Mouse (Mus musculus): ENCODE data around the gene Tmigd3. TPM values are rescaled to one million over a fixed set of nuclear protein-coding genes. Genes with fewer than 3 reads are reported as not detected.

Tmigd3 gene
- polyA plus RNA-seq, 1 experiment, result not detected

DNA sequence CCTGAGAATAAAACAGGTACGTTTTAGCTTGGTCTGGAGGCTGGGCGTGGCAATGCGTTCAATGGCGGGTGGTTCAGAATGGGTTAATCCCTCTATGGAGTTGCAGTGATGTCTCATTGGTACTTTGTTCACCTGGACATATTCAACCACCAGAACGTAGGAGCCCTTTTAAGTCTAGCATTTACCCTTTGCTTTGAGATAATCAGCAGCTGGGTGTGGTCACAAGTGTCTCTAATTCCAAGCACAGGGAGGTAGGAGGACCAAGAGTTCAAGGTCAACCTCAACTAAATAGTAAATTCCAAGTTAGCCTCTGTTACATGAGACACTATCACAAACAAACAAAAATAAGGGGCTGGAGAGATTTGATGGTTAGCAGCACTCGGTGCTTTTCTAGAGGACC lies 58.1 kb downstream of the Tmigd3 start:
- no peak overlapping the region for H3ac ChIP-seq (ENCODE audit: control insufficient read depth, insufficient read length, low read depth)
- no peak for TF ChIP-seq CTCF (IDR thresholded peaks at IDR 0.05; ENCODE audit: control insufficient read depth, insufficient read depth, insufficient read length)
- no peak for TF ChIP-seq USF1 (IDR thresholded peaks at IDR 0.05; ENCODE audit: low read depth)
- TF ChIP-seq MYOG (IDR thresholded peaks at IDR 0.05; ENCODE audit: control insufficient read depth, extremely low read depth, insufficient read length), result no peak
- no peak for TF ChIP-seq CEBPB (IDR thresholded peaks at IDR 0.05; ENCODE audit: low read depth)
- no peak for TF ChIP-seq MAX (IDR thresholded peaks at IDR 0.05)
- no peak for TF ChIP-seq FOSL1 (IDR thresholded peaks at IDR 0.05; ENCODE audit: insufficient read depth, low read length, poor library complexity, severe bottlenecking)
- TF ChIP-seq MYOD1 (IDR thresholded peaks at IDR 0.05; ENCODE audit: control insufficient read depth, insufficient read length, low read depth), result no peak
- H3K4me3 ChIP-seq (ENCODE audit: insufficient read depth, poor library complexity, severe bottlenecking), result no peak overlapping the region
- no peaks in the 10 kb centered on the region for H3K79me3 ChIP-seq (ENCODE audit: low read depth)
- H3K79me2 ChIP-seq (ENCODE audit: control insufficient read depth, insufficient read depth), result no peaks in the 10 kb centered on the region
- no peaks in the 10 kb centered on the region for H3K36me3 ChIP-seq (ENCODE audit: control insufficient read depth, insufficient read depth)
- H3K27me3 ChIP-seq (ENCODE audit: control insufficient read depth, insufficient read depth, insufficient read length), result no peaks in the 10 kb centered on the region

DNA sequence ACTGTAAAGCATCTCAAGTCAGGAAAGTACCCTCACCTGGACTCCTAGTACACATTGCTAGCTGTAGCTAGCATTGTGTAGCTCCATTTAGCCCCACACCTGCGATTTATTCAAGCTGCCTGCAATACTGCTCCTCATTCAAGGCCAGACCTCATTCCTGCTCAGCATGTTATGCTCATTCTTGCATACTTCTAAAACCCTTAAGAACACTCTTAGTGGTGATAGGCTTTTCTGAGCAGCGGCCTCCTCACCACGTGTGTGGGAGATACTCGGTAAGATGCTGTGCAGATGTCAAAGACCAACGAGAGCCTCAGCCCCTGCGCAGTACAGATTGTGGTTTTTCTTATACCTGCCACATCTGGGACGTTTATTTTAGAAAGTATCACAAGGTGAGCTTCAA lies 59.1 kb downstream of the Tmigd3 start:
- no peak for TF ChIP-seq MYOD1 (IDR thresholded peaks at IDR 0.05; ENCODE audit: control insufficient read depth, insufficient read length, low read depth)
- TF ChIP-seq CEBPB (IDR thresholded peaks at IDR 0.05; ENCODE audit: low read depth), result no peak
- no peak for TF ChIP-seq CTCF (IDR thresholded peaks at IDR 0.05; ENCODE audit: control insufficient read depth, insufficient read depth, insufficient read length)
- no peak for TF ChIP-seq FOSL1 (IDR thresholded peaks at IDR 0.05; ENCODE audit: insufficient read depth, low read length, poor library complexity, severe bottlenecking)
- TF ChIP-seq MAX (IDR thresholded peaks at IDR 0.05), result no peak
- no peak for TF ChIP-seq USF1 (IDR thresholded peaks at IDR 0.05; ENCODE audit: low read depth)
- TF ChIP-seq MYOG (IDR thresholded peaks at IDR 0.05; ENCODE audit: control insufficient read depth, extremely low read depth, insufficient read length), result no peak
- Histone ChIP-seq H3K79me3 (ENCODE audit: low read depth) (no peaks in the 10 kb centered on the region), H3K36me3 (ENCODE audit: control insufficient read depth, insufficient read depth) (no peaks in the 10 kb centered on the region), H3K27me3 (ENCODE audit: control insufficient read depth, insufficient read depth, insufficient read length) (no peaks in the 10 kb centered on the region), H3K4me3 (ENCODE audit: insufficient read depth, poor library complexity, severe bottlenecking) (no peak overlapping the region), H3ac (ENCODE audit: control insufficient read depth, insufficient read length, low read depth) (no peak overlapping the region), H3K79me2 (ENCODE audit: control insufficient read depth, insufficient read depth) (no peaks in the 10 kb centered on the region)

GRCm38 (mm10) chr3:105931095-105931494 lies 60.4 kb downstream of the Tmigd3 start:
- Histone ChIP-seq H3K4me3 (ENCODE audit: insufficient read depth, poor library complexity, severe bottlenecking) (no peak overlapping the region), H3K36me3 (ENCODE audit: control insufficient read depth, insufficient read depth) (no peaks in the 10 kb centered on the region), H3K27me3 (ENCODE audit: control insufficient read depth, insufficient read depth, insufficient read length) (no peaks in the 10 kb centered on the region), H3K79me3 (ENCODE audit: low read depth) (no peaks in the 10 kb centered on the region), H3K79me2 (ENCODE audit: control insufficient read depth, insufficient read depth) (no peaks in the 10 kb centered on the region), H3ac (ENCODE audit: control insufficient read depth, insufficient read length, low read depth) (no peak overlapping the region)
- TF ChIP-seq MYOD1 (IDR thresholded peaks at IDR 0.05; ENCODE audit: control insufficient read depth, insufficient read length, low read depth) (no peak), USF1 (IDR thresholded peaks at IDR 0.05; ENCODE audit: low read depth) (no peak), MAX (IDR thresholded peaks at IDR 0.05) (no peak), CEBPB (IDR thresholded peaks at IDR 0.05; ENCODE audit: low read depth) (no peak), CTCF (IDR thresholded peaks at IDR 0.05; ENCODE audit: control insufficient read depth, insufficient read depth, insufficient read length) (no peak)

- Histone ChIP-seq H3K4me3 (ENCODE audit: insufficient read depth, poor library complexity, severe bottlenecking) (no peak within 1 kb of the TSS), H3K79me2 (ENCODE audit: control insufficient read depth, insufficient read depth) (no peaks in the 10 kb centered on the region), H3K36me3 (ENCODE audit: control insufficient read depth, insufficient read depth) (peaks cover 8% of the 10 kb centered on the region), H3K27me3 (ENCODE audit: control insufficient read depth, insufficient read depth, insufficient read length) (no peaks in the 10 kb centered on the region), H3K79me3 (ENCODE audit: low read depth) (no peaks in the 10 kb centered on the region), H3ac (ENCODE audit: control insufficient read depth, insufficient read length, low read depth) (no peak within 1 kb of the TSS)
- TF ChIP-seq MYOG (IDR thresholded peaks at IDR 0.05; ENCODE audit: control insufficient read depth, extremely low read depth, insufficient read length) (no peak), USF1 (IDR thresholded peaks at IDR 0.05; ENCODE audit: low read depth) (no peak), FOSL1 (IDR thresholded peaks at IDR 0.05; ENCODE audit: insufficient read depth, low read length, poor library complexity, severe bottlenecking) (no peak), MAX (IDR thresholded peaks at IDR 0.05) (no peak), CEBPB (IDR thresholded peaks at IDR 0.05; ENCODE audit: low read depth) (no peak), MYOD1 (IDR thresholded peaks at IDR 0.05; ENCODE audit: control insufficient read depth, insufficient read length, low read depth) (no peak), CTCF (IDR thresholded peaks at IDR 0.05; ENCODE audit: control insufficient read depth, insufficient read depth, insufficient read length) (no peak)
These were observed 61.8 kb downstream of the Tmigd3 start, which contains the start of gene I830077J02Rik for GRCm38 (mm10) chr3:105932240-105933071. Gene I830077J02Rik, minus strand, starts transcription at chr3:105932664.

GRCm38 (mm10) chr3:105933926-105934325 lies 63.2 kb downstream of the Tmigd3 start:
- no peak for TF ChIP-seq USF1 (IDR thresholded peaks at IDR 0.05; ENCODE audit: low read depth)
- no peak for TF ChIP-seq MYOD1 (IDR thresholded peaks at IDR 0.05; ENCODE audit: control insufficient read depth, insufficient read length, low read depth)
- no peak overlapping the region for H3ac ChIP-seq (ENCODE audit: control insufficient read depth, insufficient read length, low read depth)
- no peak overlapping the region for H3K4me3 ChIP-seq (ENCODE audit: insufficient read depth, poor library complexity, severe bottlenecking)
- peaks cover 19% of the 10 kb centered on the region for H3K36me3 ChIP-seq (ENCODE audit: control insufficient read depth, insufficient read depth)
- no peaks in the 10 kb centered on the region for H3K79me2 ChIP-seq (ENCODE audit: control insufficient read depth, insufficient read depth)
- H3K27me3 ChIP-seq (ENCODE audit: control insufficient read depth, insufficient read depth, insufficient read length), result no peaks in the 10 kb centered on the region
- H3K79me3 ChIP-seq (ENCODE audit: low read depth), result no peaks in the 10 kb centered on the region

DNA sequence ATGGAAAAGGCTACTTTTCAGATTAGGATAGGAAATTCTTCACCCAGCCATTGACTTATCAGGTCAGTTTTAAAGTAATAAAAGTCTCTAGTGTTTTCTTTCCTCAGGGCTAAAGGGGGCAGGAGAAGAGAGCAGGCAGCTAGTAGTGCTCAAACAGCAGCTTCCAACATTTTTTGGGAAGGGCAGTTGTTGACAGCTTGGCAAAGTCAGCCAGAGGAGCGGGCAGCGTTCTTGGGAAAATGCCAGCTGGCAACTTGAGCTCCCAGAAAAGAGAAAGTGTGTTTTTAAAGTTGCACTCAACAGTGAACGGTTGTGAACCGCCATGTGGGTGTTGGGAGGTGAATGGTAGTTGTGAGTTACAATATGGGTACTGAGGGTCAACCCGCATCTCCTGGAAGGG lies 64.3 kb downstream of the Tmigd3 start:
- TF ChIP-seq USF1 (IDR thresholded peaks at IDR 0.05; ENCODE audit: low read depth), result no peak
- TF ChIP-seq MYOG (IDR thresholded peaks at IDR 0.05; ENCODE audit: control insufficient read depth, extremely low read depth, insufficient read length), result no peak
- no peak for TF ChIP-seq FOSL1 (IDR thresholded peaks at IDR 0.05; ENCODE audit: insufficient read depth, low read length, poor library complexity, severe bottlenecking)
- TF ChIP-seq CTCF (IDR thresholded peaks at IDR 0.05; ENCODE audit: control insufficient read depth, insufficient read depth, insufficient read length), result no peak
- no peak for TF ChIP-seq CEBPB (IDR thresholded peaks at IDR 0.05; ENCODE audit: low read depth)
- no peak for TF ChIP-seq MYOD1 (IDR thresholded peaks at IDR 0.05; ENCODE audit: control insufficient read depth, insufficient read length, low read depth)
- no peak for TF ChIP-seq MAX (IDR thresholded peaks at IDR 0.05)
- Histone ChIP-seq H3ac (ENCODE audit: control insufficient read depth, insufficient read length, low read depth) (no peak overlapping the region), H3K27me3 (ENCODE audit: control insufficient read depth, insufficient read depth, insufficient read length) (no peaks in the 10 kb centered on the region), H3K4me3 (ENCODE audit: insufficient read depth, poor library complexity, severe bottlenecking) (no peak overlapping the region), H3K79me2 (ENCODE audit: control insufficient read depth, insufficient read depth) (no peaks in the 10 kb centered on the region), H3K36me3 (ENCODE audit: control insufficient read depth, insufficient read depth) (peaks cover 25% of the 10 kb centered on the region), H3K79me3 (ENCODE audit: low read depth) (no peaks in the 10 kb centered on the region)
